8 mouse cellular contexts compared by ENCODE assay signal in the genomic region with DNA sequence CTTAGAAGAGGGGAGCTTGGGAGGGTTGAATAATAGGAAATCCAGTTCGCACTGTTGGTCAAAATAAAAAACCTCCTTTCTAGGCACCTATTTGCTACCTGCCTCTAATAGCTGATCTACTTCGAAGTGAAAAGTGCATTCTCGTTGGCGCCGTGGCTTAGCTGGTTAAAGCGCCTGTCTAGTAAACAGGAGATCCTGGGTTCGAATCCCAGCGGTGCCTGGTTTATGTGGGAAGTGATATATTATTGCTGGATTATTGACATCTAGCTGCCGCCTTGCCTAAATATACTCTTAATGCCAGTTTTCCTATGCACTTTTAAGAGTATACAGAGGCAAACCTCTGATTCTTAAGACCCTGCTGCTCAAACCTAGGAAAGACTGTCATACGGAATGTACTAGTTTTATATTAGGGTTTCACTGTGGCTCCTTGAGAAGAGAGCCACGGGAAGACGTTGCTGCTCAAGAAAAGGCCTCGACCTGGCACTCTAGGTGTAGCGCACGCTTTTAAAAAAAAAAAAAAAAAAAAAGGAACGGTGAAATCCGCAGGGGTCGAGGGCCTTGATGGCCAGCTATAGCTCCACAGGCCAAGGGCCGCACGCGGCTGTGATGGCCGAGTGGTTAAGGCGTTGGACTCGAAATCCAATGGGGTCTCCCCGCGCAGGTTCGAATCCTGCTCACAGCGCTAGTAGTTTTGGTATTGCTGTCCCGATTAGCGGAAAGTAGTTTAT. TPM values are rescaled to one million over a fixed set of nuclear protein-coding genes. Genes with fewer than 3 reads are reported as not detected.
DNase-seq lines count a peak whose midpoint lies in the region; ATAC-seq and TF ChIP-seq lines count a peak whose summit lies in the region.

No protein-coding gene starts in this region.

- no peaks in the 10 kb centered on the region for H3K9me3 ChIP-seq in hindbrain, embryonic 16.5 days (ENCODE audit: control insufficient read depth, low read length)

- peak overlapping the region; percentile 69 for H3K27ac ChIP-seq in gastrocnemius, adult 2 months
- H3K27ac ChIP-seq in hindbrain, embryonic 16.5 days (ENCODE audit: low read depth, low read length), result peak overlapping the region; percentile 13; the same call in 1 of the 2 replicates

- peak; percentile 69 for ATAC-seq in hindbrain, embryonic 16.5 days
- peak; percentile 88 for ATAC-seq in megakaryocyte progenitor cell, adult 5-6 weeks (replicated peaks; ENCODE audit: poor library complexity)

- peak; percentile 85 for DNase-seq in T-cell, adult 2 months (ENCODE audit: low spot score)
- DNase-seq in cerebellum, postnatal 36 days, result peak; percentile 94 to 97
- peak; percentile 93 for DNase-seq in gastrocnemius, adult 2 months
- DNase-seq in left cerebral cortex, postnatal 10 days (ENCODE audit: extremely low spot score in 1 of 2, low spot score in 2 of 2), result peak; percentile 88 to 92
- DNase-seq in right cerebral cortex, postnatal 14 days, result peak; percentile 91
- DNase-seq in urinary bladder, postnatal 25 days (ENCODE audit: low spot score), result peak; percentile 94

- H3K4me1 ChIP-seq in hindbrain, embryonic 16.5 days (ENCODE audit: control insufficient read depth, insufficient read depth, low read depth, low read length), result peaks cover 4% of the 10 kb centered on the region; the same call in 1 of the 2 replicates

- intact Hi-C loops in gastrocnemius, adult 2 months (cut with DNase I), result no loop called here
- intact Hi-C loops in left cerebral cortex, postnatal 10 days (cut with DNase I), result no loop called here

- TF ChIP-seq CTCF in gastrocnemius, adult 2 months (IDR thresholded peaks at IDR 0.05), result no peak

- peak overlapping the region; percentile 71 for H3K4me3 ChIP-seq in gastrocnemius, adult 2 months
- peak overlapping the region; percentile 41 for H3K4me3 ChIP-seq in hindbrain, embryonic 16.5 days (ENCODE audit: low read length)

- H3K4me2 ChIP-seq in hindbrain, embryonic 16.5 days (ENCODE audit: low read length), result peak overlapping the region; percentile 60

- under 1% methylated on average over 30 of the region's 30 CpGs for WGBS in hindbrain, embryonic 16.5 days

- H3K9ac ChIP-seq in hindbrain, embryonic 16.5 days (ENCODE audit: low read depth, low read length), result peak overlapping the region; percentile 7; the same call in 1 of the 2 replicates

- no peaks in the 10 kb centered on the region for H3K27me3 ChIP-seq in hindbrain, embryonic 16.5 days (replicated peaks; ENCODE audit: control insufficient read depth, insufficient read depth, low read length)

- H3K36me3 ChIP-seq in hindbrain, embryonic 16.5 days (ENCODE audit: control insufficient read depth, insufficient read depth, low read length), result peaks cover 16% of the 10 kb centered on the region

RNA-seq across cellular contexts. Expression of gene Hes7, which starts 9.7 kb away (rescaled TPM):
- not detected for total RNA-seq in gastrocnemius, adult 2 months (2021)
- polyA plus RNA-seq in hindbrain, embryonic 16.5 days (2015; fragmentation: Nextera tagmentation; extraction: Ambion mirVana), result 1.4 and 1.8 TPM in 2 replicates
- total RNA-seq in left cerebral cortex, postnatal 10 days (2021), result under 1 TPM; 0.57 to 0.73 TPM
- total RNA-seq in megakaryocyte progenitor cell, adult 5-6 weeks (2015), result not detected in 2 replicates
- not detected in 2 replicates for total RNA-seq in megakaryocyte progenitor cell, adult 5-6 weeks (2017)

RNA-seq across cellular contexts. Expression of gene 9130213A22Rik, which starts 11.9 kb away (rescaled TPM):
- under 1 TPM in 1 of 2 experiments, not detected in 1; 0.20 TPM for total RNA-seq in gastrocnemius, adult 2 months (2021)
- 0.94 and 1.2 TPM in 2 replicates for polyA plus RNA-seq in hindbrain, embryonic 16.5 days (2015; fragmentation: Nextera tagmentation; extraction: Ambion mirVana)
- total RNA-seq in left cerebral cortex, postnatal 10 days (2021), result under 1 TPM; 0.51 to 0.64 TPM
- total RNA-seq in megakaryocyte progenitor cell, adult 5-6 weeks (2015), result not detected in 2 replicates
- total RNA-seq in megakaryocyte progenitor cell, adult 5-6 weeks (2017), result not detected in 2 replicates

RNA-seq across cellular contexts. Expression of gene Aloxe3, which starts 15.2 kb away (rescaled TPM):
- total RNA-seq in gastrocnemius, adult 2 months (2021), result not detected
- 8.1 and 8.5 TPM in 2 replicates for polyA plus RNA-seq in hindbrain, embryonic 16.5 days (2015; fragmentation: Nextera tagmentation; extraction: Ambion mirVana)
- total RNA-seq in left cerebral cortex, postnatal 10 days (2021), result 1 to 10 TPM; 8.6 to 10.0 TPM
- total RNA-seq in megakaryocyte progenitor cell, adult 5-6 weeks (2015), result not detected in 2 replicates
- not detected in 2 replicates for total RNA-seq in megakaryocyte progenitor cell, adult 5-6 weeks (2017)

RNA-seq across cellular contexts. Expression of gene Per1, which starts 15.5 kb away (rescaled TPM):
- total RNA-seq in gastrocnemius, adult 2 months (2021), result 10 to 100 TPM; 68.2 to 76.8 TPM
- polyA plus RNA-seq in hindbrain, embryonic 16.5 days (2015; fragmentation: Nextera tagmentation; extraction: Ambion mirVana), result 11.1 and 11.2 TPM in 2 replicates
- total RNA-seq in left cerebral cortex, postnatal 10 days (2021), result 10 to 100 TPM; 71.2 to 83.9 TPM
- 8.3 and 8.8 TPM in 2 replicates for total RNA-seq in megakaryocyte progenitor cell, adult 5-6 weeks (2015)
- total RNA-seq in megakaryocyte progenitor cell, adult 5-6 weeks (2017), result 4.0 and 4.8 TPM in 2 replicates

RNA-seq across cellular contexts. Expression of gene Vamp2, which starts 22.2 kb away (rescaled TPM):
- 10 to 100 TPM; 38.0 to 42.7 TPM for total RNA-seq in gastrocnemius, adult 2 months (2021)
- 402 and 475 TPM in 2 replicates for polyA plus RNA-seq in hindbrain, embryonic 16.5 days (2015; fragmentation: Nextera tagmentation; extraction: Ambion mirVana)
- total RNA-seq in left cerebral cortex, postnatal 10 days (2021), result 1,000 to 10,000 TPM; 1,124 to 1,163 TPM
- total RNA-seq in megakaryocyte progenitor cell, adult 5-6 weeks (2015), result 36.6 and 41.2 TPM in 2 replicates
- total RNA-seq in megakaryocyte progenitor cell, adult 5-6 weeks (2017), result 8.2 and 12.8 TPM in 2 replicates

Comparison
In these comparisons a context has a peak if more than half of its experiments do, and no peak if none do; other contexts are left out.
1. Peak in every context shown above with its lines: DNase-seq, ATAC-seq, H3K4me3 ChIP-seq and H3K27ac ChIP-seq.
2. RNA of gene Aloxe3, which starts 15.2 kb away (total RNA-seq): 8.6 to 10.0 TPM in left cerebral cortex, postnatal 10 days; not detected in gastrocnemius, adult 2 months and not detected in megakaryocyte progenitor cell, adult 5-6 weeks; every median in the first group is over 4 times any median in the second.